Mouse (Mus musculus) limb, embryonic 10.5 days (tissue): Measurements from ENCODE around the gene Ak2. TPM values are rescaled to one million over a fixed set of nuclear protein-coding genes. Genes with fewer than 3 reads are reported as not detected.
A peak's percentile ranks its signal among the peaks of the same experiment; 100 is the strongest.

Experiments
- DNase-seq: peaks from one replicate; pipeline ENCODE4 v3.0.0-alpha.2; 2017; ENCODE audit warnings: low spot score
- H3K27ac ChIP-seq: fragments of 300-500 bp; sonication (generic); 2 replicates; pipeline ENCODE4 v1.5.1; 2016; ENCODE audit warnings: mild to moderate bottlenecking
- H3K27me3 ChIP-seq: fragments of 300-500 bp; sonication (generic); 2 replicates; pipeline ENCODE4 v1.6.1; 2016; ENCODE audit warnings: low read depth, mild to moderate bottlenecking; ENCODE audit not compliant: poor library complexity, severe bottlenecking
- H3K36me3 ChIP-seq: fragments of 300-500 bp; sonication (generic); 2 replicates; pipeline ENCODE4 v1.6.1; 2016; ENCODE audit warnings: mild to moderate bottlenecking, moderate library complexity
- H3K4me1 ChIP-seq: fragments of 300-500 bp; sonication (generic); 2 replicates; pipeline ENCODE4 v1.6.1; 2016
- H3K4me3 ChIP-seq: fragments of 300-500 bp; sonication (generic); 2 replicates; pipeline ENCODE4 v1.5.1; 2016; ENCODE audit warnings: mild to moderate bottlenecking, moderate library complexity
- H3K9me3 ChIP-seq: fragments of 300-500 bp; sonication (generic); replicated peaks from 2 replicates; pipeline ENCODE4 v1.6.1; 2016; ENCODE audit warnings: mild to moderate bottlenecking
- WGBS: fragments of 180-500 bp; shearing (Covaris S2); methylation state at CpG from one replicate; pipeline ENCODE4 v1.1.7; 2016; 5-methylcytosine and 5-hydroxymethylcytosine counted together
- polyA plus RNA-seq: library from polyadenylated mRNA; unstranded; fragments of >200 nt; fragmentation: Nextera tagmentation; extraction: Ambion mirVana; gene quantifications from 2 replicates; pipeline ENCODE4 v1.2.1, GENCODE M21; 2016

Ak2 gene
- polyA plus RNA-seq, 1 experiment from 2014 or later, result 236 TPM

GRCm38 (mm10) chr4:129047721-129048421, 56.1 kb downstream of the Ak2 start:
- 18% methylated on average over 15 of the region's 15 CpGs for WGBS
- Histone ChIP-seq H3K4me1 (peaks cover 31% of the 10 kb centered on the region), H3K9me3 (no peaks in the 10 kb centered on the region), H3K27me3 (peaks cover 73% of the 10 kb centered on the region), H3K27ac (peak overlapping the region; percentile 86), H3K36me3 (no peaks in the 10 kb centered on the region), H3K4me3 (peak overlapping the region; percentile 73)
- no peak for DNase-seq

- Histone ChIP-seq H3K27ac (peak overlapping the region; percentile 86), H3K36me3 (no peaks in the 10 kb centered on the region)
- WGBS, result under 1% methylated on average over 52 of the region's 52 CpGs
Measured at GRCm38 (mm10) chr4:129048501-129049305, 56.9 kb downstream of the Ak2 start.

GRCm38 (mm10) chr4:129049306-129050011, 57.7 kb downstream of the Ak2 start:
- peak overlapping the region; percentile 86 for H3K27ac ChIP-seq
- H3K27me3 ChIP-seq, result peaks cover 75% of the 10 kb centered on the region

More at GRCm38 (mm10) chr4:129048501-129049305, 56.9 kb downstream of the Ak2 start:
- Histone ChIP-seq H3K4me3 (peak overlapping the region; percentile 73), H3K9me3 (no peaks in the 10 kb centered on the region), H3K4me1 (peaks cover 31% of the 10 kb centered on the region), H3K27me3 (peaks cover 75% of the 10 kb centered on the region)
- peak; percentile 89 for DNase-seq

GRCm38 (mm10) chr4:129050365-129050764, 58.6 kb downstream of the Ak2 start:
- Histone ChIP-seq H3K9me3 (no peaks in the 10 kb centered on the region), H3K27ac (no peak overlapping the region), H3K27me3 (peaks cover 71% of the 10 kb centered on the region), H3K4me3 (no peak overlapping the region), H3K4me1 (peaks cover 31% of the 10 kb centered on the region), H3K36me3 (no peaks in the 10 kb centered on the region)
- 77% methylated on average over 4 of the region's 4 CpGs for WGBS
- DNase-seq, result no peak

More at GRCm38 (mm10) chr4:129049306-129050011, 57.7 kb downstream of the Ak2 start:
- Histone ChIP-seq H3K9me3 (no peaks in the 10 kb centered on the region), H3K4me3 (peak overlapping the region; percentile 73), H3K4me1 (peaks cover 31% of the 10 kb centered on the region), H3K36me3 (no peaks in the 10 kb centered on the region)
- 8% methylated on average over 23 of the region's 23 CpGs for WGBS
- DNase-seq, result peak; percentile 41

GRCm38 (mm10) chr4:129050901-129051417, 59.2 kb downstream of the Ak2 start:
- no peak for DNase-seq
- H3K4me1 ChIP-seq, result peaks cover 31% of the 10 kb centered on the region
- H3K36me3 ChIP-seq, result no peaks in the 10 kb centered on the region
- H3K27me3 ChIP-seq, result peaks cover 65% of the 10 kb centered on the region
- H3K27ac ChIP-seq, result no peak overlapping the region
- 72% methylated on average over 6 of the region's 6 CpGs for WGBS
- no peaks in the 10 kb centered on the region for H3K9me3 ChIP-seq
- H3K4me3 ChIP-seq, result no peak overlapping the region

GRCm38 (mm10) chr4:129051461-129052183, 59.9 kb downstream of the Ak2 start:
- H3K27me3 ChIP-seq, result peaks cover 59% of the 10 kb centered on the region
- H3K36me3 ChIP-seq, result no peaks in the 10 kb centered on the region
- H3K4me1 ChIP-seq, result peaks cover 31% of the 10 kb centered on the region
- no peak overlapping the region for H3K27ac ChIP-seq
- 23% methylated on average over 11 of the region's 11 CpGs for WGBS
- no peak for DNase-seq
- H3K4me3 ChIP-seq, result no peak overlapping the region
- no peaks in the 10 kb centered on the region for H3K9me3 ChIP-seq

- H3K27ac ChIP-seq, result no peak overlapping the region
- H3K36me3 ChIP-seq, result no peaks in the 10 kb centered on the region
- peaks cover 28% of the 10 kb centered on the region for H3K27me3 ChIP-seq
- no peaks in the 10 kb centered on the region for H3K9me3 ChIP-seq
- no peak overlapping the region for H3K4me3 ChIP-seq
- WGBS, result 89% methylated on average over 12 of the region's 12 CpGs
- H3K4me1 ChIP-seq, result peaks cover 23% of the 10 kb centered on the region
- no peak for DNase-seq
Measured at GRCm38 (mm10) chr4:129054757-129055156, 63.0 kb downstream of the Ak2 start.

- WGBS, result 87% methylated on average over 5 of the region's 5 CpGs
- H3K36me3 ChIP-seq, result no peaks in the 10 kb centered on the region
- peaks cover 26% of the 10 kb centered on the region for H3K4me1 ChIP-seq
- peaks cover 20% of the 10 kb centered on the region for H3K27me3 ChIP-seq
- H3K27ac ChIP-seq, result no peak overlapping the region
- no peak overlapping the region for H3K4me3 ChIP-seq
- DNase-seq, result no peak
- H3K9me3 ChIP-seq, result no peaks in the 10 kb centered on the region
Measured at GRCm38 (mm10) chr4:129055562-129055961, 63.8 kb downstream of the Ak2 start.

- peak overlapping the region; percentile 94 for H3K27ac ChIP-seq
- DNase-seq, result peak; percentile 98
- H3K4me3 ChIP-seq, result peak overlapping the region; percentile 88
- peaks cover 4% of the 10 kb centered on the region; the same call in 1 of the 2 replicates for H3K27me3 ChIP-seq
- 4% methylated on average over 41 of the region's 44 CpGs for WGBS
- H3K36me3 ChIP-seq, result no peaks in the 10 kb centered on the region
- peaks cover 20% of the 10 kb centered on the region for H3K4me1 ChIP-seq
- H3K9me3 ChIP-seq, result no peaks in the 10 kb centered on the region
Measured at GRCm38 (mm10) chr4:129057533-129058206, 65.9 kb downstream of the Ak2 start.

- WGBS, result under 1% methylated on average over 95 of the region's 107 CpGs
- Histone ChIP-seq H3K4me3 (peak within 1 kb of the TSS; percentile 88), H3K27ac (peak within 1 kb of the TSS; percentile 94), H3K27me3 (no peaks in the 10 kb centered on the region), H3K9me3 (no peaks in the 10 kb centered on the region), H3K36me3 (no peaks in the 10 kb centered on the region), H3K4me1 (peaks cover 20% of the 10 kb centered on the region)
- peak; percentile 73 for DNase-seq
Measured at GRCm38 (mm10) chr4:129058207-129059092, 66.7 kb downstream of the Ak2 start, which contains the start of gene Rnf19b. TSS of gene Rnf19b (plus strand) at chr4:129058271.

GRCm38 (mm10) chr4:129059125-129059551, 67.4 kb downstream of the Ak2 start:
- Histone ChIP-seq H3K9me3 (no peaks in the 10 kb centered on the region), H3K4me1 (peaks cover 20% of the 10 kb centered on the region), H3K27me3 (no peaks in the 10 kb centered on the region), H3K36me3 (no peaks in the 10 kb centered on the region), H3K27ac (peak overlapping the region; percentile 94; the same call in 1 of the 2 replicates), H3K4me3 (peak overlapping the region; percentile 88)
- WGBS, result 6% methylated on average over 13 of the region's 13 CpGs
- DNase-seq, result peak; percentile 51
